Mouse (Mus musculus): ENCODE measurements around the gene Fto. TPM values are rescaled to one million over a fixed set of nuclear protein-coding genes. Genes with fewer than 3 reads are reported as not detected.

Gene Fto
- polyA plus RNA-seq, 1 experiment from 2014 or later: 149 TPM

DNA sequence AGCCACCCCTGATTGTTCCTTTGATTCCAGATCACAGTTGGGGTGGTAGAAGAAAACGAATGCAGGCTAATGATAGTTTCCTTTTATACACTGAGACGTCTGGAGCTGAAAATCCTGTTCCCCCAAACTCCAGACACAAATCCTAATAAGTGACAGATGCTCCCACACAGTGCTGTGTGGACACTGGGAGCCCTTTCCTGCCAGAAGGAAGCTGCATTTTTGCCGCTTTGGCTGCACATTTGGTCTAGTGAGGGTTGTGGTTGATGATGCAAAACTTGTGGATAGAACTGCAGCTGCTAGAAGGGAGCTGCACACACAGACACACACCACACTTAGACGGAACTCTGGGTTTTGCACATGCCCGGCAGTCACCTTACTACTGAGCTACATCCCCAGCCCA, 197.4 kb downstream of the Fto start:
- ATAC-seq (ENCODE audit: low FRiP score) (no peak), DNase-seq (ENCODE audit: low spot score) (no peak)
- H3K4me1 ChIP-seq (replicated peaks; ENCODE audit: control insufficient read depth, insufficient read depth, low read length): peaks cover 24% of the 10 kb centered on the region
- H3K9ac ChIP-seq: no peak overlapping the region
- no peaks in the 10 kb centered on the region for H3K9me3 ChIP-seq (ENCODE audit: control insufficient read depth, low read length)
- H3K36me3 ChIP-seq (replicated peaks; ENCODE audit: control insufficient read depth, insufficient read depth): no peaks in the 10 kb centered on the region
- H3K4me2 ChIP-seq (replicated peaks): no peak overlapping the region
- peaks cover 3% of the 10 kb centered on the region; the same call in 1 of the 2 replicates for H3K27me3 ChIP-seq (ENCODE audit: control insufficient read depth, insufficient read depth, low read length)
- no peak overlapping the region for H3K4me3 ChIP-seq (replicated peaks; ENCODE audit: low read length)
- no peak overlapping the region for H3K27ac ChIP-seq
- 38% methylated on average over 5 of the region's 5 CpGs for WGBS

- 93% methylated on average over 4 of the region's 4 CpGs for WGBS
- ATAC-seq (ENCODE audit: low FRiP score): no peak
- H3K4me2 ChIP-seq (replicated peaks): no peak overlapping the region
- H3K4me1 ChIP-seq (replicated peaks; ENCODE audit: control insufficient read depth, insufficient read depth, low read length): peaks cover 35% of the 10 kb centered on the region
- H3K36me3 ChIP-seq (replicated peaks; ENCODE audit: control insufficient read depth, insufficient read depth): no peaks in the 10 kb centered on the region
- no peak overlapping the region for H3K4me3 ChIP-seq (replicated peaks; ENCODE audit: low read length)
- no peak for DNase-seq (ENCODE audit: low spot score)
- no peak overlapping the region for H3K27ac ChIP-seq
- no peak overlapping the region for H3K9ac ChIP-seq
- no peaks in the 10 kb centered on the region for H3K9me3 ChIP-seq (ENCODE audit: control insufficient read depth, low read length)
- peaks cover 11% of the 10 kb centered on the region for H3K27me3 ChIP-seq (ENCODE audit: control insufficient read depth, insufficient read depth, low read length)
Observed at GRCm38 (mm10) chr8:91511943-91512342, 198.6 kb downstream of the Fto start.

GRCm38 (mm10) chr8:91514752-91515478, 201.6 kb downstream of the Fto start:
- Histone ChIP-seq H3K9ac (no peak overlapping the region), H3K27ac (no peak overlapping the region), H3K36me3 (replicated peaks; ENCODE audit: control insufficient read depth, insufficient read depth) (no peaks in the 10 kb centered on the region), H3K4me3 (replicated peaks; ENCODE audit: low read length) (no peak overlapping the region), H3K4me1 (replicated peaks; ENCODE audit: control insufficient read depth, insufficient read depth, low read length) (peaks cover 28% of the 10 kb centered on the region), H3K4me2 (replicated peaks) (no peak overlapping the region), H3K27me3 (ENCODE audit: control insufficient read depth, insufficient read depth, low read length) (peaks cover 12% of the 10 kb centered on the region), H3K9me3 (ENCODE audit: control insufficient read depth, low read length) (no peaks in the 10 kb centered on the region)
- 20% methylated on average over 16 of the region's 16 CpGs for WGBS
- DNase-seq (ENCODE audit: low spot score) (no peak), ATAC-seq (ENCODE audit: low FRiP score) (peak; percentile 40; the same call in 1 of the 2 replicates)

GRCm38 (mm10) chr8:91516422-91516821, 203.1 kb downstream of the Fto start:
- H3K4me2 ChIP-seq (replicated peaks): no peak overlapping the region
- H3K9me3 ChIP-seq (ENCODE audit: control insufficient read depth, low read length): no peaks in the 10 kb centered on the region
- DNase-seq (ENCODE audit: low spot score) (no peak), ATAC-seq (ENCODE audit: low FRiP score) (no peak)
- H3K4me1 ChIP-seq (replicated peaks; ENCODE audit: control insufficient read depth, insufficient read depth, low read length): peaks cover 25% of the 10 kb centered on the region
- H3K4me3 ChIP-seq (replicated peaks; ENCODE audit: low read length): no peak overlapping the region
- H3K27ac ChIP-seq: no peak overlapping the region
- peaks cover 12% of the 10 kb centered on the region for H3K27me3 ChIP-seq (ENCODE audit: control insufficient read depth, insufficient read depth, low read length)
- H3K36me3 ChIP-seq (replicated peaks; ENCODE audit: control insufficient read depth, insufficient read depth): no peaks in the 10 kb centered on the region
- no peak overlapping the region for H3K9ac ChIP-seq
- 16% methylated on average over 7 of the region's 7 CpGs for WGBS

- H3K4me3 ChIP-seq (replicated peaks; ENCODE audit: low read length): no peak overlapping the region
- ATAC-seq (ENCODE audit: low FRiP score): no peak
- no peak overlapping the region for H3K4me2 ChIP-seq (replicated peaks)
- H3K27ac ChIP-seq: no peak overlapping the region
- 41% methylated on average over 6 of the region's 6 CpGs for WGBS
- H3K9me3 ChIP-seq (ENCODE audit: control insufficient read depth, low read length): no peaks in the 10 kb centered on the region
- DNase-seq (ENCODE audit: low spot score): no peak
- H3K27me3 ChIP-seq (ENCODE audit: control insufficient read depth, insufficient read depth, low read length): peaks cover 12% of the 10 kb centered on the region
- peaks cover 25% of the 10 kb centered on the region for H3K4me1 ChIP-seq (replicated peaks; ENCODE audit: control insufficient read depth, insufficient read depth, low read length)
- H3K36me3 ChIP-seq (replicated peaks; ENCODE audit: control insufficient read depth, insufficient read depth): no peaks in the 10 kb centered on the region
- no peak overlapping the region for H3K9ac ChIP-seq
Observed at GRCm38 (mm10) chr8:91518085-91518484, 204.8 kb downstream of the Fto start.

GRCm38 (mm10) chr8:91522201-91522600, 208.9 kb downstream of the Fto start:
- ATAC-seq (ENCODE audit: low FRiP score) (no peak), DNase-seq (ENCODE audit: low spot score) (no peak)
- Histone ChIP-seq H3K36me3 (replicated peaks; ENCODE audit: control insufficient read depth, insufficient read depth) (no peaks in the 10 kb centered on the region), H3K27me3 (ENCODE audit: control insufficient read depth, insufficient read depth, low read length) (peaks cover 9% of the 10 kb centered on the region; the same call in 1 of the 2 replicates), H3K9me3 (ENCODE audit: control insufficient read depth, low read length) (no peaks in the 10 kb centered on the region), H3K4me2 (replicated peaks) (no peak overlapping the region), H3K9ac (no peak overlapping the region), H3K4me1 (replicated peaks; ENCODE audit: control insufficient read depth, insufficient read depth, low read length) (peaks cover 26% of the 10 kb centered on the region), H3K4me3 (replicated peaks; ENCODE audit: low read length) (no peak overlapping the region), H3K27ac (no peak overlapping the region)
- WGBS: 78% methylated on average over 12 of the region's 12 CpGs

DNA sequence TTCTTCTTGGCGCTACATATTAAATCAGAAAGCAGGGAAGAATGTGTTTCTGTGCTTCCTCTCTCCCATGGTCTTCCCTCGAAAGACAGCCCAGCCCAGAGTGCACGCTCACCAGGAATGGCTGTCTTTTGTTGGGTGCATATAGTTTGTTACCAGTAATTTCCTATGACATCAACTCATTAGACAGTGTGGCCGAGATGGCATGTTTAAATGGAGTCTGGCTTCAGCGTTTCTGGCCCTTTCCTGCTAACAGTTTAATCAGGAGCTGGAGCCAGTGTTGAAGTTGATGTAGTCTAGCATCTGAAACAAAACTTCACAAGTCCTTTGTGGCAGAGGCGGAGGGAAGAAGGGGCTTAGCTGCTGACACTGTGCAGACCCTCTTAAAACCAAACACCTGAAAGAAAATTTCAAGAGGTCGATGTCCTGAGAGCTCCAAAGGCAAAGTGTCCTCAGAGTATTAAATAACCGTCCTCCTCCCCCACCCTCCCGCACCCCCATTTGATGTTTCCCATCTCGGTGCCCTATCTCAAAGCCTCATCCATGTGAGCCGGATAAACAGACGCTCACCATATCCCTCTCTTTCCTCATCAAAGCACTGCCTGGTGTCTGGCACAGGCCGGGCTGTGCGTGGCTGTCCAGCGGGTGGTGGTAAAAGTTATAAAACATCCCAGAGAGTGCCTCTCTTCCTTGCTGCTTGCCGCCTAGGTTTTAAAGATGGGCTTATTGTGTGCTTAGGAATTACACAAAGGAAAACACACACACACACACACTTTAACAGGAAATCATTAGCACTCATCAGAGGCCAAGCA, 210.9 kb downstream of the Fto start:
- peaks cover 15% of the 10 kb centered on the region; the same call in 1 of the 2 replicates for H3K27me3 ChIP-seq (ENCODE audit: control insufficient read depth, insufficient read depth, low read length)
- DNase-seq (ENCODE audit: low spot score) (no peak), ATAC-seq (ENCODE audit: low FRiP score) (no peak)
- WGBS: 43% methylated on average over 16 of the region's 16 CpGs
- H3K27ac ChIP-seq: no peak overlapping the region
- no peaks in the 10 kb centered on the region for H3K9me3 ChIP-seq (ENCODE audit: control insufficient read depth, low read length)
- H3K4me2 ChIP-seq (replicated peaks): no peak overlapping the region
- no peak overlapping the region for H3K4me3 ChIP-seq (replicated peaks; ENCODE audit: low read length)
- H3K36me3 ChIP-seq (replicated peaks; ENCODE audit: control insufficient read depth, insufficient read depth): no peaks in the 10 kb centered on the region
- H3K4me1 ChIP-seq (replicated peaks; ENCODE audit: control insufficient read depth, insufficient read depth, low read length): peaks cover 19% of the 10 kb centered on the region
- no peak overlapping the region for H3K9ac ChIP-seq

GRCm38 (mm10) chr8:91524865-91525250, 211.5 kb downstream of the Fto start:
- H3K4me1 ChIP-seq (replicated peaks; ENCODE audit: control insufficient read depth, insufficient read depth, low read length): peaks cover 19% of the 10 kb centered on the region
- DNase-seq (ENCODE audit: low spot score): no peak
- no peak for ATAC-seq (ENCODE audit: low FRiP score)
- no peaks in the 10 kb centered on the region for H3K9me3 ChIP-seq (ENCODE audit: control insufficient read depth, low read length)
- no peak overlapping the region for H3K4me2 ChIP-seq (replicated peaks)
- WGBS: 22% methylated on average over 4 of the region's 4 CpGs
- H3K27ac ChIP-seq: no peak overlapping the region
- H3K27me3 ChIP-seq (ENCODE audit: control insufficient read depth, insufficient read depth, low read length): peaks cover 15% of the 10 kb centered on the region; the same call in 1 of the 2 replicates
- H3K4me3 ChIP-seq (replicated peaks; ENCODE audit: low read length): no peak overlapping the region
- H3K36me3 ChIP-seq (replicated peaks; ENCODE audit: control insufficient read depth, insufficient read depth): no peaks in the 10 kb centered on the region
- H3K9ac ChIP-seq: no peak overlapping the region

DNA sequence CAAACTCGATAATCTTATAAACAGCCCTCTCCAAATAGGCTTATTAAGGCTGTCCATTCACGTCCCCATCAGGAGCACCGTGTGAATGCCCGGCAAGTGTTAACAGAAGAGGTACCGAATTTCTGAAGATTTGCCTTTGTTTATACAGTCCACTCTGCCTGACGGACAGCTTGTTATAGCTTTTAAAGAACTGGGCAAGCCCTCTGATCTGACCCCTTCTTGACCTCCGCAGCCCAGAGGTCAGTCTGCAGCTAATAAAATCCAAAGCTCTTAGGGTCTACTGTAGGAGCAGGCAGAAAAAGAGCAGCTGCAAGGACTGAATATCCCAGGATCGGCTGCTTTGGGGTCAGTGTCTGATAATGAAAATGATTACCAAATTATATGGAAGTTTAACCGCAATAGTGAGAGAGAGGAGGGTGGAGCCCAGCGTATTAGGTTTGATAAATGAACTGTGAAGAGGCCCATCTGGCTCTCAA, 212.1 kb downstream of the Fto start:
- Histone ChIP-seq H3K36me3 (replicated peaks; ENCODE audit: control insufficient read depth, insufficient read depth) (no peaks in the 10 kb centered on the region), H3K9me3 (ENCODE audit: control insufficient read depth, low read length) (no peaks in the 10 kb centered on the region), H3K4me2 (replicated peaks) (no peak overlapping the region), H3K27me3 (ENCODE audit: control insufficient read depth, insufficient read depth, low read length) (peaks cover 16% of the 10 kb centered on the region; the same call in 1 of the 2 replicates), H3K4me1 (replicated peaks; ENCODE audit: control insufficient read depth, insufficient read depth, low read length) (peaks cover 19% of the 10 kb centered on the region), H3K27ac (no peak overlapping the region), H3K9ac (no peak overlapping the region), H3K4me3 (replicated peaks; ENCODE audit: low read length) (no peak overlapping the region)
- WGBS: 10% methylated on average over 10 of the region's 10 CpGs
- ATAC-seq (ENCODE audit: low FRiP score) (no peak), DNase-seq (ENCODE audit: low spot score) (no peak)

All from hindbrain, embryonic 14.5 days (tissue).